Mouse (Mus musculus) lung, embryonic 16.5 days (tissue): ENCODE results near the gene Kalrn. TPM values are rescaled to one million over a fixed set of nuclear protein-coding genes. Genes with fewer than 3 reads are reported as not detected.

Source experiments
- ATAC-seq: fragments of 200-750 bp; cut with Nextera tagmentation; 2 replicates; pipeline ENCODE4 v1.8.0; 2017; ENCODE audit warnings: low read depth, mild to moderate bottlenecking, moderate library complexity
- H3K27ac ChIP-seq: fragments of 300-500 bp; sonication (generic); 2 replicates; pipeline ENCODE4 v1.5.1; 2014; ENCODE audit warnings: mild to moderate bottlenecking, control low read depth, low read length
- H3K27me3 ChIP-seq: fragments of 300-500 bp; sonication (generic); 2 replicates; pipeline ENCODE4 v1.6.1; 2014; ENCODE audit warnings: low read depth, low read length, mixed read lengths; ENCODE audit not compliant: control insufficient read depth, insufficient read depth
- H3K36me3 ChIP-seq: fragments of 300-500 bp; sonication (generic); 2 replicates; pipeline ENCODE4 v1.6.1; 2014; ENCODE audit warnings: low read length; ENCODE audit not compliant: control insufficient read depth, insufficient read depth
- H3K4me1 ChIP-seq: fragments of 300-500 bp; sonication (generic); replicated peaks from 2 replicates; pipeline ENCODE4 v1.6.1; 2014; ENCODE audit warnings: low read length, mixed read lengths; ENCODE audit not compliant: control insufficient read depth, insufficient read depth
- H3K4me2 ChIP-seq: fragments of 300-500 bp; sonication (generic); 2 replicates; pipeline ENCODE4 v1.6.1; 2014; ENCODE audit warnings: low read depth, low read length, control low read depth
- H3K4me3 ChIP-seq: fragments of 300-500 bp; sonication (generic); 2 replicates; pipeline ENCODE4 v1.5.1; 2014; ENCODE audit warnings: mild to moderate bottlenecking, low read length, control low read depth
- H3K9ac ChIP-seq: fragments of 300-500 bp; sonication (generic); 2 replicates; pipeline ENCODE4 v1.6.1; 2014; ENCODE audit warnings: low read length, control low read depth
- H3K9me3 ChIP-seq: fragments of 300-500 bp; sonication (generic); 2 replicates; pipeline ENCODE4 v1.6.1; 2016; ENCODE audit warnings: low read length; ENCODE audit not compliant: control insufficient read depth
- WGBS: fragments of 180-500 bp; shearing (Covaris S2); extraction: QIAGEN DNeasy Blood & Tissue Kit; methylation state at CpG from one replicate; pipeline ENCODE4 v1.1.7; 2014; 5-methylcytosine and 5-hydroxymethylcytosine counted together
- polyA plus RNA-seq: library from polyadenylated mRNA; unstranded; fragments of >200 nt; fragmentation: Nextera tagmentation; extraction: Ambion mirVana; gene quantifications from 2 replicates; pipeline ENCODE4 v1.2.1, GENCODE M21; 2015

The Kalrn gene
- polyA plus RNA-seq, 1 experiment from 2014 or later, result 16.8 TPM

DNA sequence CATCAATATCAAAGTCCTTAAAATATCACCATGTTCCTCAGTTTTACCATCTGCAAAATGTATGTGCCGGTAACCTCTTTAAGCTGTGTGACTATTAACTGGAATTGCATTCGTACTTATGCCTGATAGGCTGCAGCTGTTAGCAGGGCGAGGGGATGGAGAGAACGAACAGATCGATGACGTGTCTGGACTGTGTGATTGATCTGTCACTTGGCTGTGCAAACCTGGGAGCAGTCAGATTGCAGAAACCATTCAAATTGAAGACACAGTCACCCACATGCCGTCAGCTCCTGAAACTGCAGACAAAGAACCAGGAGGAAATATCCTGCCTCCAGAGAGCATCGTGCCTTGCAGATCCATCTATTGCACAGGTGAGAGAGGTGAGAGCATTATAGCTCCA, 166.3 kb downstream of the Kalrn start:
- Histone ChIP-seq H3K4me2 (no peak overlapping the region), H3K4me3 (no peak overlapping the region), H3K9me3 (no peaks in the 10 kb centered on the region), H3K4me1 (no peaks in the 10 kb centered on the region), H3K27ac (no peak overlapping the region), H3K27me3 (no peaks in the 10 kb centered on the region), H3K9ac (no peak overlapping the region), H3K36me3 (no peaks in the 10 kb centered on the region)
- ATAC-seq, result no peak
- 58% methylated on average over 8 of the region's 8 CpGs for WGBS

DNA sequence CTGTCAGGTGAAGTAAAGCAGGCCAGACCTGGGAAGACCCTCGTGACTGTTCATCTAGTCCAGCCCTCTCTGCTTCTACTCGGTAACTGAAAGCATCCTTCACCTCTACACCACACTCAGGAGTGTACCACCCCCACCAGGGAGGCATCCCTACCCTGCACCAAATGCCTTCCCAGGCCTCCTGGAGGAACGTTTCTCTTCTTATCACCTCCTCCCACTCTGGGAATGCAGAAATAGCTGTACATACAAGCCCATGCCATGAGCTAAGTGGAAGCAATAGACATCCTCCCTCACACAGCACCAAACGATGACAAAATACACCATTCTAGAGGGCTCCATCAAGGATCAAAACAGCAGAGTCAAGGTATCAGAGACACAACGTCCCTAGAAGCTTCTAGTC, 168.2 kb downstream of the Kalrn start:
- 41% methylated on average over 5 of the region's 5 CpGs for WGBS
- no peak overlapping the region for H3K4me3 ChIP-seq
- H3K4me2 ChIP-seq, result no peak overlapping the region
- H3K27ac ChIP-seq, result no peak overlapping the region
- H3K36me3 ChIP-seq, result no peaks in the 10 kb centered on the region
- no peaks in the 10 kb centered on the region for H3K9me3 ChIP-seq
- no peaks in the 10 kb centered on the region for H3K4me1 ChIP-seq
- no peak for ATAC-seq
- H3K9ac ChIP-seq, result no peak overlapping the region
- H3K27me3 ChIP-seq, result no peaks in the 10 kb centered on the region

DNA sequence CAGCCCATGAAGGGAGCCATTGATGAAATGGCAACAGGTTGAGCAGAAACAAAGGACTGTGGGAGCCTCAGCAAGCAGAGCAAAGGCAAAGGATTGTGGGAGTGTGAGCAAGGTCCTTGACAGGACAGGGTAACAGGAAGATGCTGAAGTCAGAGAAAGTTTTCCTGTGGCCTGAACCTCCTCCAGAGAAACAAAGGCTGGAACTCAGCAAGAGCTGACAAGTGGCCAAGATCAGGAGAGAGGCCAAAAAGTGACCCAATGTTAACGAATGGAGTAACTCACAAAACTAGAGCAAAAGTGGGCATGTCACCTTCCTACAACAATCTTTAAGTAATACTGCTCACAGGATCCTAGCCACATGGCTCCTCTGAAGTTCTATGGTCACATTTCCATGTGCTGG, 172.1 kb downstream of the Kalrn start:
- H3K4me2 ChIP-seq, result no peak overlapping the region
- no peaks in the 10 kb centered on the region for H3K36me3 ChIP-seq
- no peaks in the 10 kb centered on the region for H3K4me1 ChIP-seq
- ATAC-seq, result no peak
- WGBS, result 47% methylated on average over 1 of the region's 1 CpGs
- no peak overlapping the region for H3K27ac ChIP-seq
- no peak overlapping the region for H3K4me3 ChIP-seq
- H3K9ac ChIP-seq, result no peak overlapping the region
- no peaks in the 10 kb centered on the region for H3K27me3 ChIP-seq
- no peaks in the 10 kb centered on the region for H3K9me3 ChIP-seq

GRCm38 (mm10) chr16:34400102-34400728, 173.1 kb downstream of the Kalrn start:
- peak; percentile 60 for ATAC-seq
- H3K9ac ChIP-seq, result no peak overlapping the region

DNA sequence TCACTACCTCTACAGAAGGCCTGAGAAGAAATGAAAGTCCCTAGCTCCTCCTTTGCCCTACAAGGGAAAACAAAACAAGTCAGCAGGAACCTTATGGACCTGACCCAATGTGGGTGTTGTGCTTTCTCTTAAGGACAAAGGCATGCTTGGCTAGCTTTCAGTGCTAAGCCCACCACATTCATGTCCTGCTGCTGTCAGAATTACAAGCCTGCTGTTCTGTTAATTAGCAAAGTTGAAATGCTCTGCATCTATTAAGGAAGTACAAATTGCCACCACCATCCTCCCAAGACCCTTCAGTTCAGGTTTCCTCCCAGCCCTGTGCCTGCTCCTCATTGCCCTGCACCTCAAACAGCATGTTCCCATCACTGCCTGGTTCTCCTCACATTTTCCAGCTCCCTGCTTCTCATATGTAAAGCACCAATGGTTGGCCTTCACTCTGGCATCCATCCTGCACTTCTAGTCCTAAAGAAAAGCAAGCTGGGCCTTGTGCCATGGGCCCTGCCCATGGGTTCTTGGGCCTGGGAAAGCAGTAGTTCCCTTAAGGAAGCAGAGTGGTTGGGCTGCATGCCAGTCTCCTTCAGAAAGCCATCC, 178.0 kb downstream of the Kalrn start:
- Histone ChIP-seq H3K4me2 (no peak overlapping the region), H3K4me1 (no peaks in the 10 kb centered on the region; the same call in 1 of the 2 replicates), H3K27ac (no peak overlapping the region), H3K36me3 (no peaks in the 10 kb centered on the region), H3K27me3 (no peaks in the 10 kb centered on the region), H3K9ac (no peak overlapping the region), H3K4me3 (no peak overlapping the region), H3K9me3 (no peaks in the 10 kb centered on the region)
- no peak for ATAC-seq

More at GRCm38 (mm10) chr16:34400102-34400728, 173.1 kb downstream of the Kalrn start:
- Histone ChIP-seq H3K4me1 (no peaks in the 10 kb centered on the region; the same call in 1 of the 2 replicates), H3K36me3 (no peaks in the 10 kb centered on the region), H3K27me3 (no peaks in the 10 kb centered on the region), H3K4me2 (no peak overlapping the region), H3K27ac (no peak overlapping the region), H3K4me3 (no peak overlapping the region), H3K9me3 (no peaks in the 10 kb centered on the region)
- WGBS, result 35% methylated on average over 13 of the region's 13 CpGs

- no peak for ATAC-seq
- Histone ChIP-seq H3K36me3 (no peaks in the 10 kb centered on the region), H3K9me3 (no peaks in the 10 kb centered on the region), H3K4me1 (no peaks in the 10 kb centered on the region), H3K27ac (no peak overlapping the region), H3K4me2 (no peak overlapping the region), H3K4me3 (no peak overlapping the region), H3K9ac (no peak overlapping the region), H3K27me3 (no peaks in the 10 kb centered on the region)
- WGBS, result 64% methylated on average over 5 of the region's 5 CpGs
Observed at GRCm38 (mm10) chr16:34389520-34390271, 183.6 kb downstream of the Kalrn start.

- Histone ChIP-seq H3K9me3 (no peaks in the 10 kb centered on the region), H3K27me3 (no peaks in the 10 kb centered on the region), H3K4me1 (no peaks in the 10 kb centered on the region), H3K4me2 (no peak overlapping the region), H3K36me3 (no peaks in the 10 kb centered on the region), H3K27ac (no peak overlapping the region), H3K9ac (no peak overlapping the region), H3K4me3 (no peak overlapping the region)
- 82% methylated on average over 6 of the region's 6 CpGs for WGBS
- ATAC-seq, result no peak
Observed at GRCm38 (mm10) chr16:34388871-34389270, 184.5 kb downstream of the Kalrn start.

GRCm38 (mm10) chr16:34385065-34385464, 188.3 kb downstream of the Kalrn start:
- 87% methylated on average over 8 of the region's 8 CpGs for WGBS
- Histone ChIP-seq H3K9me3 (no peaks in the 10 kb centered on the region), H3K27ac (no peak overlapping the region), H3K27me3 (no peaks in the 10 kb centered on the region), H3K4me3 (no peak overlapping the region), H3K36me3 (no peaks in the 10 kb centered on the region), H3K9ac (no peak overlapping the region), H3K4me1 (no peaks in the 10 kb centered on the region), H3K4me2 (no peak overlapping the region)
- no peak for ATAC-seq

DNA sequence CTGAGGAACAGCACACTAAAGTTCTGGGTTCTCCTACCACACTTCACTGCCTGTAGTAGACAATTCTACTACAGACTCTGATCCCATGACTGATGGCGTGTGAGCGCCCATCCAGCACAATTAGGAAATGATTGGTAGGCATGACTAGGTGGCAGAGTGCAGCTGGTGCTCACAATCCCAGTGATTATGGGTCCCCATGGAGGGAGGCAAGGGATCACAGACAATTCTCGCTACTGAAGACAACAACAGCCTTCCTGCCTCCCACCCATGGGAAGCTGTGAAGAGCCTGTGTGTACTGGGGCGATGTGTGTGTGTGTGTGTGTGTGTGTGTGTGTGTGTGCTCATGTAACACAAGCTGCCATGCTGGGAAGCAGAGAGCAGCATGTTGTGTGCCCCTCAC, 190.3 kb downstream of the Kalrn start:
- Histone ChIP-seq H3K9ac (no peak overlapping the region), H3K4me3 (no peak overlapping the region), H3K4me1 (no peaks in the 10 kb centered on the region), H3K9me3 (no peaks in the 10 kb centered on the region), H3K36me3 (no peaks in the 10 kb centered on the region), H3K4me2 (no peak overlapping the region), H3K27me3 (no peaks in the 10 kb centered on the region), H3K27ac (no peak overlapping the region)
- 91% methylated on average over 4 of the region's 4 CpGs for whole genome bisulfite sequencing
- ATAC-seq, result no peak
